Mouse (Mus musculus): ENCODE results near the gene Il34.

Il34 gene

DNA sequence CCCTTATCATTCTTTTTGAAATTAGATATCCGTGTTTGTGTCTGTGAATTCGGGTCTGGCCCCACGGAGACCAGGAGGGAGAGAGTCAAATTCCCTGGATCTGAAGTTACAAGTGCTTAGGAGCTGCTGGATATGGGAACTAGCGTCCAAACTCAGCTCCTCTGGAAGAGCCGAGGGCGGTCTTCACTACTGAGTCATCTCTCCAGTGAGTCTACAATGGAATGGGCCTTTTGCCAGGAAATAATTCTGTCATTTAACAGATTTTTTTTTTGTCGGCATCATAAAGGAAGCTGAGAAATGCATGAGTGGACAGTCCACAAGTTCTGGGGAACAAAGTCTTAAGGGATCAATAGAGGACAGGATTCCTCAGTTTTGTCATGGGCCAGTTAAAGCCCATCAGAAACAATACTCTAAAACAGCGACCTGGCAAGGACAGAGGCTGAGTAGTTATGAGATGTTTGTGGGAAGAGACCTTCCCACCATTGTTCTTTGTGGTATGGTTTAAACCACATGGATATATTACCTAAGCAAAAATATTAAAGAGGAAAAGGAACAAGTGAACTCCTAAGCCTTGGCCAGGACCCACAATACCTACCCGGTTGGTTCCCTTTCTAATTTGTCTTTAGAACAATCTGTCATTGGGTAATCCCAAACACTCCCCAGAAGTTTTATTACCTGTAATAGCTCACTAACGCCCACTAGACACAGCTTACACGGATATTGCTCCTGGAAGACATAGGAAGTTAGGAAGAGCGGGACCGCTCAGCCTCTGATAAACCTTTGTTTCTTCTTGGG lies 25.6 kb downstream of the Il34 start:
- no peak for DNase-seq (ENCODE audit: low spot score in 2 of 2)

DNA sequence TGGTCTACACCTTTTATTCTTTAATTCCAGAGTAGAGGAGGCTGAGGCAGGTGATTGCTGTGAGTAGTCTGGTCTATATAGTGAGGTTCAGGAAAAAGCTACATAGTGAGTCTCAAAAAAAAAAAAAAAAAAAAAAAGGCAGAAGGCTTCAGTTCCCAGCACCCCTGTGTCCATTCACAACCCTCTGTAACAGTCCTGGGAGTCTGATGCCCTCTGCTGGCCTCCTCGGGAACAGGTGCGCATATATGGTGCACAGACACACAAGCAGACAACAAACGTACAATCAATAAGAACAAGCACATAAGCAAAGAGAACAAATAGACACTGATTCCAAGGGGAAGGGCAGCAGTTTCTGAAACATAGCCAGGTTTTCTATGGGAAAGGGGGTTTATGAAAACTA lies 29.4 kb downstream of the Il34 start:
- DNase-seq (ENCODE audit: low spot score in 2 of 2): no peak

DNA sequence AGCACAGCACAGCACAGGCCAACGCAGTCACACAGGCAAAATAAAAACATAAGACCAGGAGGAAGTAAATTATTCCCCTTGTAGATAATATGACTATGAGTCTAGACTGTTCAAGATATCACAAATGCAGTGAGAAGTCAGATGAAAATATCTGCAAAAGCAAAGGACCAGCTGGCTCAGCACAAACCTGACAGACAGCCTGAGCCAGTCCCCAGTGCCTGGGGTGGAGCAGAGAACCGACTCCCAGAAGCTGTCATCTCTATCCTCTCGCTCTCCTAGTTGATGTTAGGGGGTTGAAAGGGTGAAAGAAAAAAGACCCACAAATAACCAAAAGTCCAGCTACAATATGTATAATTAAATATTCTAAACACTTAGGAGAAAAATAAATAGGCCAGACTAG lies 30.0 kb downstream of the Il34 start:
- DNase-seq (ENCODE audit: low spot score in 2 of 2): no peak

DNA sequence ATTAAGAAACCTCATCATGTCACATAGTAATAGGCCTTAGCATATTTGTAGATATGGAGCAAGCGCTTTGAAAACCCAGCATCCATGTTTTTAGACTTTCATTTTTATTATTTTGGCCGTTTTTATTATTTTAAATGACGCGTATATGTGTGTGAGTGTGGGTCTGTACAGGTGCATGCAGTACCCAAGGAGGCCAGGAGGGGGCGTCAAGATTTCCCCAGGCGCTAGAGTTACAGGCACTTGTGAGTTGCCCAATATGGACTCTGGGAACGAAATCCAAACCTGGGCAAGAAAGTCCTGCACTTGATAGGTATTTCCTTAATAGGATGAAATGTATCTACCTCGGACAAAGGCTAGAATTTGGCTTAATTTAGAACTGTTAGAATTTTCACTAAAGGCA lies 30.4 kb downstream of the Il34 start:
- no peak for DNase-seq (ENCODE audit: low spot score in 2 of 2)

DNA sequence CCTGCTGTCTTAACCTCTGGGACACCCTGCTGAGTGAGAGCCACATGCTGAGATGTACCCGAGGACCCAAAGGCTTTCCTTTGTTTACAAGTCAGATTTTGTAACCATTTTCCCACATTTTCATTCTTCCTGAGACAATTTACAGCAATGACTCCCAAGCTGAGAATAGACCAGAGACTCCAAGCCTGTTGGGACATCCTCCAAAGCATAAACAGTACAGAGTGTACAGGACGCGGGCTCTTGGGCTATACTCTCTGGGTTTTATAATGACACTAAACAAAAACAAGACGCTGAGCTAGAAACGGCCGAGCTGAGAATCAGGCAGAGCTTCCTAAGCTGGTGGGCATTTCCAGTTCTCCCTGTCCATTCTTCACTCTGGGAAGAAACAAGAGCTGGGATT lies 31.0 kb downstream of the Il34 start:
- no peak for DNase-seq (ENCODE audit: low spot score in 2 of 2)

DNA sequence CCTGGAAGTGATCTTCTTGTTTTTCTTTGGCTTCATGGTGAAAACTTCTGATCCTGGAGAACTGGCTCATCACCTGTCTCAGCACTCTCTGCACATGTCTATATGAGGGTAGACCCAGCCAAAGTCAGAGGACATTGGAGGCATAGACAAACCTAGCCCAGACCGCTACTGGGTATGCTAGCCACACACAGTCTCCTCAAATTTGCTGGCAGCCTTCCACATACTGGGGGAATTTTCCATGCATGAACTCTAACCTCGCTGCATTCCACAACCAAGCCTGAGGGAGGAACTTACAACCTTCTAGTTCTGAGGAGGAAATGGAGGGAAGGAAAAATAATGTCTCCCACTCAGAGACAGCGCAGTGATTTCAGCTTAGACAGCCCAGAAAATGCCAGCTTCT lies 31.7 kb downstream of the Il34 start:
- DNase-seq (ENCODE audit: low spot score in 2 of 2): no peak

DNA sequence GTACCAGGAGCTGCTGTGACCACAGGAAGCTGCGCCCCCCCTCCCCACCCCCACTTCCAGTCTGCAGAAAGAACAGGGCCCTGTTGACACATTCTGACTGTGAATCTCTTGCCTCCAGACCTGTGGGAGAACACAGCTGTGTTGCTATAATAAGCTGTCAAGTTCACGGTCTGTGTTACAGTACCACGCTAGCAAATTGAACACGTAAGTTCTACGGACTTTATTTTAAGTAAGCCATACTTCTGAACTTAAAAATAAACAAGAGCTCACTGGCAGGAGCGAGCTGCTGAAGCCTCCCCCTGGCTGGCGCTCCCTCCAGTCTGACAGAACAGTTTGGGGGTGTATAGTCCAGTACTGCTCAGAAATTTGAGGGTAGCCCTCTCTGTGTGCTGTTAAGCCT lies 33.3 kb downstream of the Il34 start:
- no peak for DNase-seq (ENCODE audit: low spot score in 2 of 2)

DNA sequence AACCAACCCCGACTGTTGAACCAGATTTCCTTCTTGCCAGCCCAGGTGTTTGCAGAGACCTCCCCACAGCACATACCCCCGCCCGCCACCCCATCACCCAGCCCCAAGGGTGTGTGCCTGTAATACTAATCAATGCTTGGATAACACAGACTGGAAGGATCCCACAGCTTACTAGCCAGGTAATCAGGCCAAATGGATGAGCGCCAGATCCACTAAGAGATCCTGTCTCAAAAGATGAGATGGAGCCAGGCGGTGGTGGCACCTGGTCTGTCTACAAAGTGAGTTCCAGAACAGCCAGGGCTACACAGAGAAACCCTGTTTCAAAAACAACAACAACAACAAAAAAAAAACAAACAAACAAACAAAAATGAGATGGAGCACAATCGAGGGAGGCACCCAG lies 38.5 kb downstream of the Il34 start:
- DNase-seq (ENCODE audit: low spot score in 2 of 2): no peak

DNA sequence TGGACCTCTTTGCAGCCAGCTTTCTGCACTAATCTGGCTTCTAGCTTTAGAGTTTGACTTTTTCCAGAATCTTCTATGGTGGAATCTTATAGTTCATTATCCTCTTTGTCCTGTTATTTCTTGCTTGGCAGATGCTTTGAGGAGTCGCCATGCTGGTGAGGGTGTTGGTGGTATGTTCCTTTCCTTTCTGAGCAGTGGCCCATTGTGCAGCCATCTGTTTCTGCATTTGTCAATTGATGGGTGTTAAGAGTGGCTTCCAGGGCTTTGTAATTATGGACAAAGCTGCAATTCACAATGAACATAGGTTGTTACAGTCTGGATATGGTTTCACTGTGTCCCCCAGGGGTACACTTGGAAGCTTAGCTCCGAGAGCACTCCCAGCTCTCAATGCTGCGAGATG lies 41.1 kb downstream of the Il34 start:
- DNase-seq (ENCODE audit: low spot score in 2 of 2): no peak

DNA sequence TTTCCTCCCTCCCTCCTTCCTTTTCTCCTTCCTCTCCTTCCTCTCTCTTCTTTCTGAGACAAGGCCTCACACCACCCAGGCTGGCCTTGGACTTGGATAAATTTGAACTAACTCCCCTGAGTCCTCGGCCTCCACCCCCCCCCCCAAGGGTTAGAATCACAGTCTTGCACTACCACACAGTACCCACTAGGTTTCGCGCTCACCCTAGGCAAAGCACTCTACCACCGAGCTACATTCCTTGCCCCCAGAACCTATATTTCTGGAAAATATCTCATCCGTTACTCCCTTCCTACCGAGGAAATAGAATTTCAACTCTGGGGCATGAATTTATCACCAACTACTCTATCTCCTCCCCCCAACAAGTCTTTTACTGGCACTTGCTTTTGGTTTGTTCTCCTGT lies 43.7 kb downstream of the Il34 start:
- no peak for DNase-seq (ENCODE audit: low spot score in 2 of 2)

DNA sequence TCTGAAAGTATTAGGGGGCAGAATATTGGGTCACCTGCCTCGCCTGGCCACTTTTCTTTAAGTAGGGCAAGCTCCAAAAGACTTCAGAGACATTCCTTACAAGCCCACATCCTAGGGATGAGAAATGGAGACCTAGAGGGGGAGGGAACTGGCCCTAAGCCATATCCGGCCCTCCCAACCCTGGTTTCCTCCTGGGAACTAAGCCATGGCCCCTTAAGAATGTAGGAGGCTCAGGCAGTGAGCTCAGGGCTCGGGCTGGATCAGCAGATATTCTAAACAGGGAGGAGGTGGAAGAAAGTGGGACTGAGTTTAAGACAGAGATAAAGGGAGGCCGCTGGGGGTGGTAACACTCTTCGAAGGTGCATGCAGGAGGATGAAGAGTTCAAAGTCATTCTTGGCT lies 44.5 kb downstream of the Il34 start:
- no peak for DNase-seq (ENCODE audit: low spot score in 2 of 2)

DNA sequence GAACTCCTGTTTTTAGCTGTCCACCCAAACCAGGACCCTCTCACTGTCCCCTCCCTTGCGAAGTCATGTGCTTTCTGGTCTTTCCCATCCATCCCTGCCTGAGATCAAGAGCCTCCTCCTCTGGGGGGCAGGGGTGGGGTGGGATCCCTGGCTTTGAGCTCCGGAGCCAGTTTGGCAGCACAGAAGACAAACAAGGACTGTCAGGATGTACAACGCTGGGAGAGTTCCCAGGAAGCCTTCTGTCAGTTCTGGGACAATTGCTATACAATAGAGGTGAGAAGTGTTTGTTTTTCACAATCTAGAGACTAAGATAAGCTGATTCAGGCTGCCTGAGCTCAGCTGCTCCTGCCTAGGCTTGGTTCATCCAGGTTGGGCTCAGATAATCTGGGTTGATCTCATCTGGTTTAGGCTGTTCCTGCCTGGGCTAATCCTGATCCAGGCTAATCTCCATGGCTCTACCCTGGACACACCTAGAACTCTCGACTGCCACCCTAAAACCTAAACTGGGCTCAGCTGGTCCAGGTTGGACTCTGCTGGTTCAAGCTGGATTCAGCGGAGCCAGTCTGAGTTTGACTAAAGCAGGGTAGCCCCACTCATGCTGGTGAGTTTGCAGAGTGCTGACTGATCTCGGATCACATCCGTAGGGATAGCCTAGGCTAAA lies 45.3 kb downstream of the Il34 start:
- DNase-seq (ENCODE audit: low spot score in 2 of 2): no peak

DNA sequence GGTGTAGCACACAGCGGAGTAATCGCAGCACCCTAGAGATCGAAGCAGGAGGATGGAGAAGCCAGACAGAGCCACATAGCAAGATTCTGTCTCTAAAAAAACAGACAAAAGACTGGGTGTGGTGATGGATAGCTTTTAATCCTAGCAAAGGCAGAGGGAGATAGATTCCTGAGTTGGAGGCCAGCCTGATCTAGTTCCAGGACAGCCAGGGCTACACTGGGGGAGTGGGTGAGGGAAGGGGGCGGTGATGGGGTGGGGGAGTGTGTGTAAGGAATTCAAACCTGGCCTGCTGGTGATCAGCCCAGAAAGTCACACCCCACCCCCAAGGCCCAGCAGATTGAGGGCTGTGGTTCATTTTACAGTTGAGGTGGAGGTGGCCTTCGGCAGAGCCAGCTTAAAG lies 49.5 kb downstream of the Il34 start:
- DNase-seq (ENCODE audit: low spot score in 2 of 2): no peak

DNA sequence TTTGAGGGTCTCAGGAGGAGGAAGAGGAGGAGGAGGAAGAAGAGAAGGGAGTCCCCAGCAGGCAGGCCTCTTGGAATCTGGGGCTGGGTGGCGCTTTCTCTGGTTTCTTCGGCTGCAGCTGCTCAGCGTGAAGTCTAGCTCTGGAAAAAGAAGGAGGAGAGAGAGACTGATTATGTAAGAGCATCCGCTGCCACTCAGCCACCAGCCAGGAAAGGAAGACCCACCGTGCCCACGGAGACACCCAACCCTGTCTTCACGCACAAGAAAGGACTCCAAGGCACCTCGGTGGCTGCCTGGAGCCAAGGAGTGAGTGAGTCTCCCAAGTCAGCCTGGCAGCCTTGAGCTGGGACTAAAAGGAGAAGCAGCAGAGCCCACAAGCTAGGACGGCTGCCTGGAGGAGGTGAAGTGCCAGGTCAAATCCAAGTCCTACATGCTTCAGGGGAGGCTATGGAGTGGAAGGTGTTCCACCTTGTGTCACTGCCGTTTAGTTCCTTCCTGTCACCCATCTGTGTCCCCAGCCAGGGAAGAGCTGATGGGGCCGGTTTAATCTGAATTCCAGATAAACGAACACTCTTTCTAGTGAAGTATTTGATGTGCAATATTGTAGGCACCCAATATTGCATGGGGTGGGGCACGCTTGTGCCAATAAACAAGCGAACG lies 50.1 kb downstream of the Il34 start:
- DNase-seq (ENCODE audit: low spot score in 2 of 2): no peak

DNA sequence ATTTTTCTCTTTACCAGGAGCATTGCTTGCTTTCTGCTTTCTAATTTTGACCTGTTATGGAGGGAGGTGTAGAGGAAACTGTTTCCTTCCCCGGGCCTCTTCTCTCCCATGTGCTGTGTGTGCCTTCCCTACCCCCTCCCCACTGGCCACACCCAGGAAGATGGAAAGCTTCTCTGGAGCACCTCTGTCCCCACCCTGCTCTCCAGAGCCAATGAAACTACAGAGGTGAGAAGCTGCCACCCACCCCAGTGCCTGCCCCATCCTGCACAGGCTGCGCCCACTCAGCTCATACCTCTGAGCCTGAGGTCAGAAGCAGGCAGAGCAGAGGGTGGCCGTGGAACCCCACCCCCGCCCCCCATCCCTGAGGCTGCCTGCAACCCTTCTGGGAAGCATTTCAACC lies 51.0 kb downstream of the Il34 start:
- no peak for DNase-seq (ENCODE audit: low spot score in 2 of 2)

DNA sequence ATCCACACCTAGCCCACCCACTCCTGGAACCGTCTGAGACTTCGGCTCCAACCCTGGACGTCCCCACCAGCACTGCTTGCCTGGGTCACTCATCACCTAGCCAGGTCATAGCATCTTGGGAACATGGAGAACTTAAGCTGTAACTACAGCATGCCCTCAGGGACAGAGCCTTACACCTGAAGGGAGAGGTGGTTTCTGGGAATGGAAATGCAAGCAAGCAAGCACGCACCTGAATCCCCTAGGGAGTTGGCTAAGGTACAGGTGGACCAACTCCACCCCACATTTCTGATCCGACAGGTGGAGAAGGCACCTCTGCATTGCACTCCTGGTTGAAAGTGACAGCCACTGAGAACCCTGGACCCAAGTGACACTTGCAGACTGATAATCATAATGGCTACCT lies 54.2 kb downstream of the Il34 start:
- DNase-seq (ENCODE audit: low spot score in 2 of 2): no peak

DNA sequence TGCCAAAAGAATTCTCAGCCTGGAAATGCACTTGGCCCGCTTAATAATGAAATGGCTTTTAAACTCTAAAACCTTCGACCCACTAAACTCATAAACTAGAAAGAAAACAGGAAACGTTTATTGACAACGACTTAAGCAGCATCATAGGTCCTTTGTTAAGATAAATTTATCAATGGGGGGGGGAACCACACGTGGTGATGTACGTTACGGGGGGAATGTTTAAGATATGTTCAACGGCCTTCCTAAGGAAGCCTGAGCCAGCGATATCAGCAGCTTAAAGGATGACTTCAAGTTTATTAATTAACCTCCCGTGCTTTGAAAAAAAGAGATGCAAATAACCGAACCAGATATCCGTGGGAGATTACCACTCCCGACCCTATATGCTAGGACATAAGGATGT lies 55.5 kb downstream of the Il34 start:
- DNase-seq (ENCODE audit: low spot score in 2 of 2): no peak

DNA sequence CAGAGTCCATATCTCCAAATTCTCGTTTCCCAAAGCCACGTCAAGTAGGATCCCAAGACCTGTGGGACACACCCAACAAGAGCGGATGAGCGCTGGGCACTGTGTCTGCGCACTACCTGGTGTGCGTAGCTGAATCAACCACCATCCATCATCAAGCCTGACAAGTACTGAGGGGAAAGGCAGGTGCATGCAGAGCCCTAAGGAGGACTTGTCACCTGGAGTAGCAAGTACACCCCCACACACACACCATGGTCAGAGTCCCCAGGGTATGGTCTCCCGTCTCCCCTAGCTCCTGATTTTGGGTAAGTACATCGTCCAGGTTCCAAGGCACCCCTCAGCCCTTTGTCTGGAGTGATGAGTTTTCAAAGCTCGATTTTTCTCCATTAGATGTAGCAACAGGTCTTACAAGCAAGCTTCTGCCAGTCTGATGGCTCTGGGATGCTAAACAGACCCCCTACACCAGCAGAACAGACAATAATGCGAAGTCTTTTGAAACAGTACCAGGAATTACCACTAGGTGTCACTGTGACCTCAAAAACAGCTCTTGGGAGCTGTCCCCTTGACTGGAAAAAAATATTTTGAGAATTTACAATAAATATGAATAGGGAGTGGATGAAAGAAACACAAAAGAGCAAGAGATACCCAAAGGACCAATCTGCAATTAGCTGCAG lies 56.1 kb downstream of the Il34 start:
- DNase-seq (ENCODE audit: low spot score in 2 of 2): peak in 1 of 2 experiments; percentile 71

DNA sequence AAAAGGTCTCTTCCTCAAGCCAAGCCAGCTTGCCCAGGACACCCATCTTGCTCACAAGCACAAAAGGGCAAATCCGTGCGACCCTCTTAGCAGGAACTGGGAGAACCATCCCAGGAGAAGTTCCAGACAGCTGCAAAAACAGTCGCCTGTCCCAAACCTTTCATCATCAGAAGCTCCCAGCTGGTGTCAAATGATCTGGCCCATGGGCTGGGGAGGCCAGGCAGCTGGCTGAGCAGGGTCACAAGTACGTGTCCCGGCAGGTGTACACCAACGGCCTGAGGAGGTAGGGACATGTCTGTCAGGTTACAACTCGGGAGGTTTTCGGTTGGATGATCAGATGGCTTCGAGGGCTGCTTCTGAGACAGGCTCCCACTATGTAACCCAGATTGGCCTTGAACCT lies 59.1 kb downstream of the Il34 start:
- DNase-seq (ENCODE audit: low spot score in 2 of 2): no peak

DNA sequence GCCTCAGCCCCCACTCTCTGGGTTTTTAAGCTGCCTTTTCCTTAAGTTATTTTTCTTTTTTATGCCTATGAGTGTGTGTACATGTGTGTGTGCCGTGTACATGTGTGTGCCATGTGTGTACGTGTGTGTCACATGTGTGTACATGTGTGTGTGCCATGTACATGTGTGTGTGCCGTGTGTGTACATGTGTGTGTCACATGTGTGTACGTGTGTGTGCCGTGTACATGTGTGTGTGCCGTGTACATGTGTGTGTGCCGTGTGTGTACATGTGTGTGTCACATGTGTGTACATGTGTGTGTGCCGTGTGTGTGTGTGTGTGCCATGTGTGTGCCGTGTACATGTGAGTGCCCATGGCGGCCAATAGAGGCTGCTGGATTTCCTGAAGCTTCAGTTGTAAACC lies 60.6 kb downstream of the Il34 start:
- DNase-seq (ENCODE audit: low spot score in 2 of 2): no peak

DNA sequence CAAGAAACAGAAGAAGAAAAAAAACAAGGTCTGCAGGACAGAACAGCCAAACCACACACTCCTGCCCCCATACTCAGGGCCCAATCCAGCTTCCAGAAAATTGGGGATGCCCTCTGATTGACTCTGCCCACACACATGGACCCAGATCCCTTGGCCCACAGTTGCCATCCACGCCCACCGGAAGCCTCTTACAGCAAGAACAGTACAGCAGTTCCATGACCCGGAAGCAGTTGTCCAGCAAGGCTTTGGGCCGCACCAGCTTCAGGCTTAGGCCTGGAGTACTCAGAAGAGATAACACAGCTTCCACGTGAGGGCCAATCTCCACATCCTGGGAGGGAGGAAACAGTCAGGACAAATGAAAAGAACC lies 63.3 kb downstream of the Il34 start:
- no peak for DNase-seq (ENCODE audit: low spot score in 2 of 2)

DNA sequence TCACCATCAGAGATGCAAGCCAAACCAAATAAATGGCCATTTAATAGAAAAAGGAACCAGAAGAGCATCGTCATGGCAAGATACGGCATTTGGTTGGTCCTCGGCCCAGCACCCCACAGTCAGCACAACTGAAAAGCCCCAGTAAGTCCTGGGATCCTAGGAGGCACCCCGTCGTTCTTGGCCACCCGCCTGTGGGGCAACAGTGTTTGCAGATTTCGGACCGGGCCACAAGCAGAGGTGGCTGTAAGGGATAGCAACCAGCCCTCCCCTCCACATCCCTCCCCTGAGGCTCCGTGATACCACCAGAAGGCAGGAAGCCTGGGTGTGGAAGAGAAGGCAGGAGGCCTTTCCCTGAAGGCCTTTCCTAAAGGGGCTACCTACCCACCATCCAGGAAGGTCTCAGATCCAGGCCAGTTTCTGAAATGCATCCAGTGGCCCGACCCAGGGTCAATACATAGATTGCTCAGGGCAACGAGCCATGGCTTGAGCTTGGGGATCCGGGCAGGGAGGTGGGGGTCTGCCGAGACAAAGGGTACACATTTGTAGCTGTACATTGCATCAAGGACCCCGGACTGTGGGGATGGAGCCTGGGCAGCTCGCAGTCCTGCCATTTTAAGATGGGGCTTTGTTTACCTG lies 63.8 kb downstream of the Il34 start:
- no peak for DNase-seq (ENCODE audit: low spot score in 2 of 2)

Measured in thymus, postnatal 10 days (tissue).